Mouse (Mus musculus): ENCODE data around the gene Bax. TPM values are rescaled to one million over a fixed set of nuclear protein-coding genes. Genes with fewer than 3 reads are reported as not detected.

Bax gene
- polyA plus RNA-seq, 1 experiment from 2014 or later, result 120 TPM

DNA sequence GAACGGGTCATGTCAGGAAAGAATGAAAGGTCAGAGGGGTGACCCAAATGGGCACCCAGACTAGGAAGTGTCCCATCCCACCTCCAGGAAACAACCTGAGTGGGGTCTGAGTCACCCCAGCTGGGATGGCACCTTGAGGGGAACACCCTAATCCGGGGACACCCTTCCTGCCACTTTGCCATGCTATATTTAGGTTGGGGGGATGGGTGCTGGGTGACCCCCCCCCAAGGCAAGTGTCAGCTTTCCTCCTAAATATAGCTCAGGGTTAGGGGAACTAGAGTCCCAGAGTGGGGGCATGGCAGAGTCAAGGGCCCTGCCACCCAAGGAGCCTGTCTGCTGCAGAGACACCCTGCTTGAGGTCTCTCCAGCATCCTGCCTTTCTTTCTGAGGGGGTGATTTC lies 54.3 kb downstream of the Bax start:
- no peak overlapping the region for H3K4me3 ChIP-seq (ENCODE audit: low read depth, low read length)
- no peak overlapping the region for H3K27ac ChIP-seq (replicated peaks; ENCODE audit: low read depth, low read length)
- H3K27me3 ChIP-seq (replicated peaks; ENCODE audit: control insufficient read depth, insufficient read depth, low read length), result peaks cover 88% of the 10 kb centered on the region
- H3K9me3 ChIP-seq (ENCODE audit: control insufficient read depth, low read length), result no peaks in the 10 kb centered on the region
- no peaks in the 10 kb centered on the region for H3K36me3 ChIP-seq (ENCODE audit: control insufficient read depth, insufficient read depth, low read length)
- WGBS, result 79% methylated on average over 2 of the region's 2 CpGs
- H3K4me2 ChIP-seq (ENCODE audit: low read depth, low read length), result no peak overlapping the region
- ATAC-seq (ENCODE audit: low read depth) (no peak), DNase-seq (ENCODE audit: low spot score) (no peak)
- H3K9ac ChIP-seq (ENCODE audit: low read depth, low read length), result no peak overlapping the region
- H3K4me1 ChIP-seq (ENCODE audit: control insufficient read depth, insufficient read depth, low read length), result peaks cover 4% of the 10 kb centered on the region; the same call in 1 of the 2 replicates

Small RNA genes lying within 50 kb of the gene (microRNA-seq; reads per million reads assigned to microRNA genes)
- not detected for gene Gm22133 (ENCODE audit: borderline number of aligned reads)

Other genes with a start within 250 kb of the Bax start
- 2.4 and 4.8 TPM in 2 replicates for gene Cd37, start 227.8 kb downstream of the Bax start, polyA plus RNA-seq (2014; fragmentation: Nextera tagmentation; extraction: Ambion mirVana)
- 0.11 and 0.38 TPM in 2 replicates for gene Slc6a16, start 225.8 kb downstream of the Bax start, polyA plus RNA-seq (2014; fragmentation: Nextera tagmentation; extraction: Ambion mirVana)
- gene Slc6a21, start 189.4 kb downstream of the Bax start, polyA plus RNA-seq (2014; fragmentation: Nextera tagmentation; extraction: Ambion mirVana), result not detected in 2 replicates
- 16.6 and 18.2 TPM in 2 replicates for gene Trpm4, start 133.1 kb downstream of the Bax start, polyA plus RNA-seq (2014; fragmentation: Nextera tagmentation; extraction: Ambion mirVana)
- 11.0 and 15.8 TPM in 2 replicates for gene Hrc, start 131.6 kb downstream of the Bax start, polyA plus RNA-seq (2014; fragmentation: Nextera tagmentation; extraction: Ambion mirVana)
- 4.8 and 6.9 TPM in 2 replicates for gene Ppfia3, start 99.9 kb downstream of the Bax start, polyA plus RNA-seq (2014; fragmentation: Nextera tagmentation; extraction: Ambion mirVana)
- 2.4 TPM in 2 replicates for gene Lin7b, start 96.3 kb downstream of the Bax start, polyA plus RNA-seq (2014; fragmentation: Nextera tagmentation; extraction: Ambion mirVana)
- gene Snrnp70, start 71.2 kb downstream of the Bax start, polyA plus RNA-seq (2014; fragmentation: Nextera tagmentation; extraction: Ambion mirVana), result 56.5 and 61.1 TPM in 2 replicates
- 0.24 TPM in 1 of 2 replicates, not detected in the other for gene Kcna7, start 61.2 kb downstream of the Bax start, polyA plus RNA-seq (2014; fragmentation: Nextera tagmentation; extraction: Ambion mirVana)
- gene Ntf5, start 53.2 kb downstream of the Bax start, polyA plus RNA-seq (2014; fragmentation: Nextera tagmentation; extraction: Ambion mirVana), result 3.0 and 3.1 TPM in 2 replicates
- 1.4 TPM in 1 of 2 replicates, not detected in the other for gene Lhb, start 46.1 kb downstream of the Bax start, polyA plus RNA-seq (2014; fragmentation: Nextera tagmentation; extraction: Ambion mirVana)
- gene Gys1, start 32.1 kb downstream of the Bax start, polyA plus RNA-seq (2014; fragmentation: Nextera tagmentation; extraction: Ambion mirVana), result 39.3 TPM in 2 replicates
- gene Ruvbl2, start 28.8 kb downstream of the Bax start, polyA plus RNA-seq (2014; fragmentation: Nextera tagmentation; extraction: Ambion mirVana), result 123 and 127 TPM in 2 replicates
- 4,260 and 4,697 TPM in 2 replicates for gene Ftl1, start 7.0 kb downstream of the Bax start, polyA plus RNA-seq (2014; fragmentation: Nextera tagmentation; extraction: Ambion mirVana)
- gene Tulp2, start 15.0 kb upstream of the Bax start, polyA plus RNA-seq (2014; fragmentation: Nextera tagmentation; extraction: Ambion mirVana), result 1.2 and 1.5 TPM in 2 replicates
- gene Gm45808, start 19.9 kb upstream of the Bax start, polyA plus RNA-seq (2014; fragmentation: Nextera tagmentation; extraction: Ambion mirVana), result not detected in 2 replicates
- 2.5 and 3.2 TPM in 2 replicates for gene Dhdh, start 21.9 kb upstream of the Bax start, polyA plus RNA-seq (2014; fragmentation: Nextera tagmentation; extraction: Ambion mirVana)
- 209 and 236 TPM in 2 replicates for gene Nucb1, start 43.5 kb upstream of the Bax start, polyA plus RNA-seq (2014; fragmentation: Nextera tagmentation; extraction: Ambion mirVana)
- 20.7 and 21.9 TPM in 2 replicates for gene Ppp1r15a, start 59.4 kb upstream of the Bax start, polyA plus RNA-seq (2014; fragmentation: Nextera tagmentation; extraction: Ambion mirVana)
- 6.8 and 7.3 TPM in 2 replicates for gene Plekha4, start 59.4 kb upstream of the Bax start, polyA plus RNA-seq (2014; fragmentation: Nextera tagmentation; extraction: Ambion mirVana)
- 0.77 and 1.0 TPM in 2 replicates for gene Hsd17b14, start 88.0 kb upstream of the Bax start, polyA plus RNA-seq (2014; fragmentation: Nextera tagmentation; extraction: Ambion mirVana)
- gene Bcat2, start 103.3 kb upstream of the Bax start, polyA plus RNA-seq (2014; fragmentation: Nextera tagmentation; extraction: Ambion mirVana), result 50.1 and 51.0 TPM in 2 replicates
- gene Fgf21, start 148.6 kb upstream of the Bax start, polyA plus RNA-seq (2014; fragmentation: Nextera tagmentation; extraction: Ambion mirVana), result 0.45 and 1.0 TPM in 2 replicates
- 1.3 and 2.1 TPM in 2 replicates for gene Fut1, start 150.4 kb upstream of the Bax start, polyA plus RNA-seq (2014; fragmentation: Nextera tagmentation; extraction: Ambion mirVana)
- 0.19 and 0.30 TPM in 2 replicates for gene Izumo1, start 154.9 kb upstream of the Bax start, polyA plus RNA-seq (2014; fragmentation: Nextera tagmentation; extraction: Ambion mirVana)
- gene Rasip1, start 160.6 kb upstream of the Bax start, polyA plus RNA-seq (2014; fragmentation: Nextera tagmentation; extraction: Ambion mirVana), result 10.4 and 11.1 TPM in 2 replicates
- gene Mamstr, start 173.1 kb upstream of the Bax start, polyA plus RNA-seq (2014; fragmentation: Nextera tagmentation; extraction: Ambion mirVana), result 23.3 and 28.8 TPM in 2 replicates
- gene Fut2, start 199.5 kb upstream of the Bax start, polyA plus RNA-seq (2014; fragmentation: Nextera tagmentation; extraction: Ambion mirVana), result 1.9 and 2.2 TPM in 2 replicates
- gene Ntn5, start 217.1 kb upstream of the Bax start, polyA plus RNA-seq (2014; fragmentation: Nextera tagmentation; extraction: Ambion mirVana), result 3.4 and 3.7 TPM in 2 replicates
- gene Sec1, start 227.5 kb upstream of the Bax start, polyA plus RNA-seq (2014; fragmentation: Nextera tagmentation; extraction: Ambion mirVana), result 2.1 and 2.5 TPM in 2 replicates
- 7.9 and 8.9 TPM in 2 replicates for gene Car11, start 232.9 kb upstream of the Bax start, polyA plus RNA-seq (2014; fragmentation: Nextera tagmentation; extraction: Ambion mirVana)
- gene Dbp, start 238.2 kb upstream of the Bax start, polyA plus RNA-seq (2014; fragmentation: Nextera tagmentation; extraction: Ambion mirVana), result 3.4 and 4.7 TPM in 2 replicates
- gene Rpl18, start 248.6 kb upstream of the Bax start, polyA plus RNA-seq (2014; fragmentation: Nextera tagmentation; extraction: Ambion mirVana), result 1,174 and 1,204 TPM in 2 replicates